Mouse (Mus musculus) layer of hippocampus, adult 2 months (tissue): ENCODE data around the gene Gsdma2. TPM values are rescaled to one million over a fixed set of nuclear protein-coding genes. Genes with fewer than 3 reads are reported as not detected.

Experiments
- DNase-seq, 2 experiments: peaks; one replicate each; pipeline ENCODE4 v3.0.0; 2022; ENCODE audit warnings: low spot score in 2 of 2
- H3K27ac ChIP-seq: fragments of 200-600 bp; 2 replicates; pipeline ENCODE4 v1.8.1; 2022
- H3K4me3 ChIP-seq: fragments of 200-600 bp; 2 replicates; pipeline ENCODE4 v1.8.1; 2022; ENCODE audit warnings: mild to moderate bottlenecking
- CTCF ChIP-seq: fragments of 200-600 bp; conservative IDR thresholded peaks from 2 replicates; pipeline ENCODE4 v1.8.1; 2022; ENCODE audit warnings: antibody characterized with exemption, mild to moderate bottlenecking, moderate library complexity
- total RNA-seq, 2 experiments: library from RNA; stranded (reverse); gene quantifications; 2 replicates each; pipeline ENCODE4 v1.2.3; 2021

Gene Gsdma2
- total RNA-seq, 2 experiments from 2014 or later = not detected

- TF ChIP-seq CTCF = no peak
- Histone ChIP-seq H3K4me3 (no peak overlapping the region), H3K27ac (no peak overlapping the region)
- DNase-seq = no peak
Observed at GRCm38 (mm10) chr11:98696454-98697216, 50.1 kb downstream of the Gsdma2 start.

- Histone ChIP-seq H3K4me3 (no peak overlapping the region), H3K27ac (no peak overlapping the region)
- TF ChIP-seq CTCF = no peak
- no peak for DNase-seq
Observed at GRCm38 (mm10) chr11:98697225-98697624, 50.7 kb downstream of the Gsdma2 start.

GRCm38 (mm10) chr11:98698849-98699640, 52.5 kb downstream of the Gsdma2 start:
- no peak for TF ChIP-seq CTCF
- no peak overlapping the region for H3K4me3 ChIP-seq
- H3K27ac ChIP-seq = no peak overlapping the region
- no peak for DNase-seq

- H3K4me3 ChIP-seq = no peak overlapping the region
- TF ChIP-seq CTCF = peak; percentile 92
- DNase-seq = peak; percentile 69 to 88
Observed at GRCm38 (mm10) chr11:98699911-98700310, 53.4 kb downstream of the Gsdma2 start.

GRCm38 (mm10) chr11:98701213-98701670, 54.7 kb downstream of the Gsdma2 start, which contains the start of gene Csf3:
Gene Csf3 (plus strand): TSS chr11:98701263.
- Histone ChIP-seq H3K4me3 (no peak within 1 kb of the TSS), H3K27ac (no peak within 1 kb of the TSS)
- no peak for DNase-seq
- no peak for TF ChIP-seq CTCF

More at GRCm38 (mm10) chr11:98699911-98700310, 53.4 kb downstream of the Gsdma2 start:
- H3K27ac ChIP-seq = no peak overlapping the region

- H3K4me3 ChIP-seq = no peak overlapping the region
- DNase-seq = no peak
- H3K27ac ChIP-seq = no peak overlapping the region
- TF ChIP-seq CTCF = no peak
Observed at GRCm38 (mm10) chr11:98702323-98702722, 55.8 kb downstream of the Gsdma2 start.

GRCm38 (mm10) chr11:98705021-98705420, 58.5 kb downstream of the Gsdma2 start:
- DNase-seq = no peak
- H3K4me3 ChIP-seq = no peak overlapping the region
- H3K27ac ChIP-seq = no peak overlapping the region
- no peak for TF ChIP-seq CTCF

Other genes with a start within 250 kb of the Gsdma2 start
- gene Pgap3, start 246.3 kb upstream of the Gsdma2 start, total RNA-seq = 10 to 100 TPM in 1 of 2 experiments, 1 to 10 TPM in 1; 9.1 to 10.3 TPM
- 1 to 10 TPM; 1.9 to 2.8 TPM for gene Erbb2, start 234.3 kb upstream of the Gsdma2 start, total RNA-seq
- 10 to 100 TPM; 84.3 to 89.3 TPM for gene Mien1, start 207.8 kb upstream of the Gsdma2 start, total RNA-seq
- 1 to 10 TPM; 1.5 to 1.6 TPM for gene Grb7, start 200.4 kb upstream of the Gsdma2 start, total RNA-seq
- under 1 TPM in 1 of 2 experiments, not detected in 1; 0.20 TPM for gene Ikzf3, start 100.7 kb upstream of the Gsdma2 start, total RNA-seq
- not detected for gene Zpbp2, start 95.7 kb upstream of the Gsdma2 start, total RNA-seq
- gene Ormdl3, start 59.4 kb upstream of the Gsdma2 start, total RNA-seq = 10 to 100 TPM; 51.1 to 55.8 TPM
- gene Lrrc3c, start 48.5 kb upstream of the Gsdma2 start, total RNA-seq = not detected
- gene Gm12355, start 21.1 kb upstream of the Gsdma2 start, total RNA-seq = 10 to 100 TPM; 11.4 to 11.5 TPM
- not detected for gene Gsdma3, start 20.4 kb upstream of the Gsdma2 start, total RNA-seq
- not detected for gene Gsdma, start 17.6 kb downstream of the Gsdma2 start, total RNA-seq
- 100 to 1,000 TPM; 123 to 125 TPM for gene Psmd3, start 35.8 kb downstream of the Gsdma2 start, total RNA-seq
- not detected for gene Csf3, start 54.5 kb downstream of the Gsdma2 start, total RNA-seq
- gene Med24, start 82.7 kb downstream of the Gsdma2 start, total RNA-seq = 100 to 1,000 TPM; 146 to 148 TPM
- gene Thra, start 93.9 kb downstream of the Gsdma2 start, total RNA-seq = 1,000 to 10,000 TPM in 1 of 2 experiments, 100 to 1,000 TPM in 1; 996 to 1,082 TPM
- gene Nr1d1, start 128.6 kb downstream of the Gsdma2 start, total RNA-seq = 10 to 100 TPM; 93.2 to 94.0 TPM
- 100 to 1,000 TPM; 168 to 178 TPM for gene Msl1, start 148.8 kb downstream of the Gsdma2 start, total RNA-seq
- gene Casc3, start 158.1 kb downstream of the Gsdma2 start, total RNA-seq = 10 to 100 TPM; 61.0 to 62.1 TPM
- gene Rapgefl1, start 190.0 kb downstream of the Gsdma2 start, total RNA-seq = 100 to 1,000 TPM; 213 to 240 TPM
- 10 to 100 TPM; 68.6 to 70.9 TPM for gene Wipf2, start 216.9 kb downstream of the Gsdma2 start, total RNA-seq